Comparison of ENCODE assay signal across 12 mouse cellular contexts in the genomic region with DNA sequence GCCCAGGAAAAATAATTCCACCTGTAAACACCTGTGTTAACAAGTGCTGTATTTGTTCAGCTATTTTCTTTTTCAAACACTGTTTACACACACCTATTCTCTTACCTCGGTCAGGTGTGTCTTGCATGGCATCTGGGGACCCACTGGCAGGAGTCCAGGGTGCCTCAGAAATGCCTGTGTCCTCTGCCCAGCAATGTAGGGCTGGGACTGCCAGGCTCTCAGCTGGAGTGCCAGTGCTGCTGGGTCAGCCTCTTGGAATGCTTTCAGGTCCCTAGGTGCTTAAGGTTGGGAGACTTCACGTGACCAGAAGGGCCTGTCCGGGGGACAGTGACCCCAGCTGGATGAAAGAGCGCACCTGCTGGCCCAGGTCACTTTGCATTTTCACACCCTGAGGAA.
A peak's percentile ranks its signal among the peaks of the same experiment; 100 is the strongest.
DNase-seq lines count a peak whose midpoint lies in the region; ATAC-seq and TF ChIP-seq lines count a peak whose summit lies in the region.
"Had no signal": no experiment of that assay in that cellular context is flagged by ENCODE, and none has a peak within 500 bp of the region (broad histone marks: within the 10 kb centered on the region; RNA-seq: fewer than 3 reads in every experiment).

No protein-coding gene starts in this region.

- no peak overlapping the region; the same call in 1 of the 2 replicates for H3K4me2 ChIP-seq in lung, embryonic 15.5 days
- no peak overlapping the region for H3K4me2 ChIP-seq in forebrain, embryonic 16.5 days (ENCODE audit: low read length)
- H3K4me2 ChIP-seq: heart, embryonic 11.5 days; liver, embryonic 11.5 days had no signal

- peak; percentile 41 for ATAC-seq in lung, embryonic 15.5 days (ENCODE audit: borderline replicate concordance, extremely low read depth, low FRiP score, low TSS enrichment)
- no peak for ATAC-seq in forebrain, embryonic 16.5 days

- WGBS in lung, embryonic 15.5 days: 30% methylated on average over 4 of the region's 4 CpGs
- 39% methylated on average over 4 of the region's 4 CpGs for WGBS in forebrain, embryonic 16.5 days

- no peak overlapping the region for H3K4me3 ChIP-seq in lung, embryonic 15.5 days
- no peak overlapping the region for H3K4me3 ChIP-seq in left cerebral cortex, adult 2 months
- no peak overlapping the region for H3K4me3 ChIP-seq in forebrain, embryonic 16.5 days (replicated peaks; ENCODE audit: low read length)

- TF ChIP-seq CTCF in left cerebral cortex, adult 2 months (IDR thresholded peaks at IDR 0.05): no peak

- peak; percentile 47 for DNase-seq in adrenal gland, postnatal 10 days
- DNase-seq in adrenal gland, adult 18-20 months (ENCODE audit: low spot score in 2 of 2): no peak
- DNase-seq in urinary bladder, postnatal 14 days (ENCODE audit: low spot score): peak; percentile 50
- DNase-seq in urinary bladder, adult 2 months (ENCODE audit: low spot score): no peak
- DNase-seq in left cerebral cortex, adult 2 months (ENCODE audit: extremely low spot score in 1 of 2, low spot score in 2 of 2): no peak
- DNase-seq in heart, postnatal 4 days: no peak
- DNase-seq: adrenal gland, postnatal 36 days; thymus, postnatal 4 days had no signal

- H3K36me3 ChIP-seq in lung, embryonic 15.5 days: no peaks in the 10 kb centered on the region
- H3K36me3 ChIP-seq in forebrain, embryonic 16.5 days (ENCODE audit: control insufficient read depth, insufficient read depth): no peaks in the 10 kb centered on the region

- H3K27me3 ChIP-seq in lung, embryonic 15.5 days: no peaks in the 10 kb centered on the region
- no peaks in the 10 kb centered on the region for H3K27me3 ChIP-seq in forebrain, embryonic 16.5 days (replicated peaks; ENCODE audit: control insufficient read depth, insufficient read depth, low read length)

- no peak overlapping the region for H3K9ac ChIP-seq in lung, embryonic 15.5 days
- H3K9ac ChIP-seq in forebrain, embryonic 16.5 days (replicated peaks; ENCODE audit: low read depth, low read length): no peak overlapping the region

- intact Hi-C loops in left cerebral cortex, adult 2 months (cut with DNase I): no loop called here

- H3K9me3 ChIP-seq in lung, embryonic 15.5 days: no peaks in the 10 kb centered on the region
- H3K9me3 ChIP-seq in forebrain, embryonic 16.5 days (ENCODE audit: control insufficient read depth, low read length): no peaks in the 10 kb centered on the region

- H3K27ac ChIP-seq in lung, embryonic 15.5 days: peak overlapping the region; percentile 78
- H3K27ac ChIP-seq in left cerebral cortex, adult 2 months: no peak overlapping the region
- H3K27ac ChIP-seq in forebrain, embryonic 16.5 days (ENCODE audit: low read length): no peak overlapping the region

- H3K4me1 ChIP-seq in lung, embryonic 15.5 days: peaks cover 17% of the 10 kb centered on the region
- no peaks in the 10 kb centered on the region for H3K4me1 ChIP-seq in forebrain, embryonic 16.5 days (replicated peaks; ENCODE audit: control insufficient read depth, insufficient read depth, low read length)

Comparison
In these comparisons a context has a peak if more than half of its experiments do, and no peak if none do; other contexts are left out.
1. DNase-seq: peak in adrenal gland, postnatal 10 days (single experiment) and urinary bladder, postnatal 14 days (single experiment); none in adrenal gland, adult 18-20 months (0 of 2), urinary bladder, adult 2 months (single experiment), left cerebral cortex, adult 2 months (0 of 2) and heart, postnatal 4 days (single experiment).